Mouse (Mus musculus): ENCODE data around the gene Apod.
"Not testable (repeated sequence)": the region's sequence is repeated elsewhere in the genome, so short reads cannot be mapped to it uniquely, and the experiment has no call there.

Gene Apod

DNA sequence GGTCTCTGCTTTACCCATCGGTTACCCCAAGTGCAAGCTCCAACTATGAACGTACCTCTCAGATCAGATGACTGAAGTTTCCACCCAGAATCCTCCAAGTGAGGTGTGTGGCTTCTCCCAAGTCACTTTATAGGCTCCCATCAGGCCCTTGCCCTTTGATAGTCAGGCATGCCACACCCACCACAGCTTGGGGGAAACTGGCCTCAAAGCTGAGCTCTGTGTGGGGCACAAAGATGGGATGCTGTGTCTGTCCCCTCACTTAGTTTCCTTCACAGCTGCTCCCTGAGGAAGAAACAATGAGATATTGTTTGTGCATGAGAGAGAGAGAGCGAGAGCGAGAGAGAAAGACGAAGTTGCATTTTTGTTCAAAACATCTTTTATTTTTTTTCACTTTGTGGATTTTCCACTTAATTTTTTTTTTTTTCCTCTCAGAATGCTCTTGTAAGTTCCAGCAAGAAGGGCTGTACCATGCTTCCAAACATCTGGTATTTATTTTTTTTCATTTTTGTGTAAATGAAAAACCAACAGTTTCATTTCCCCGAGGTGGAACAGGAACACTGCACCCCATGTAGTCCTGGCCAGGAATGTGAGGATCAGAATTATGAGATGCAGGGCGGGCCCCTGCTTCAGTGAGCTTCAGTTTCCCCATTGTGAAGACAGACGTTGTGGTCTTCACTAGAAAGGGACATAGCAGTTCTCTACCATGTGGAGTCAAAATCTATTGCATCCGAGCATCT, at the start of gene Apod:
Gene Apod (minus strand): TSS at position 312 of the 737 bp plus-strand sequence.
- no peak for DNase-seq (ENCODE audit: low spot score in 2 of 2)

DNA sequence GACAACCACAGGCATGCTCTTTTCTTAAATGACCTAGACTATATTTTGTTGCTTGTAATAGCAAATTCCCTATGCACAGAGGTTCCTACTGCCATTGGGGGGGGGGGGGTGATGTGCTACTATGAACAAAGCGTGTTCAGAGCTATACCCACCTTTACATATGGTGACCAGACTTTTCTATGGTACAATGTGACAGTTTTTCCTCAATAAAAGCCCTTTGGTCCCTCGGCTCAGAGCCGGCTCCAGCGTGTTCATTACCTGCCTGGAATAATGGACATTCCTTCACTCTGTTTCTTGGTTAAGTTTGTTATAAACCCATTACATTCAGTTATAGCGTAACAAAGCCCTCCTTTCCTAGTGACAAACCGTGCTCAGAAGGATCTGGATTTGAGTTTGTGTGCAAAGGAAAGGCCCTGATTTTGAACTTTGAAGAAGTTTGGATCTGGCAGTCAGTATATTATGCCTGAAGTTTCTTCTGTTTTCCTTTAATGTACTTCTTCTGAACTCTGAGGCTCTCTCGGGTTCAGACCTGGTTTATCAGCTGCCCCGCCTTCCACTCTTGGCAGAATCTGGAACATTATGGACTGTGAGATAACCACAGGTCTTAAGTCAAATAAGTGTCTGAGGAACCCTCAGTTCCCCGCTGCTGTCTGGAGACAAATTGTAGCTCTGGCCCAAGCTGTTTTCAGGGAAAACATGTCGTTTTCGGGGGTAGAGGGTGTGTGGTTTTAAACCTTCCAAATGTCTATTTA, 49.3 kb upstream of the Apod start:
- DNase-seq (ENCODE audit: low spot score in 2 of 2) = no peak

DNA sequence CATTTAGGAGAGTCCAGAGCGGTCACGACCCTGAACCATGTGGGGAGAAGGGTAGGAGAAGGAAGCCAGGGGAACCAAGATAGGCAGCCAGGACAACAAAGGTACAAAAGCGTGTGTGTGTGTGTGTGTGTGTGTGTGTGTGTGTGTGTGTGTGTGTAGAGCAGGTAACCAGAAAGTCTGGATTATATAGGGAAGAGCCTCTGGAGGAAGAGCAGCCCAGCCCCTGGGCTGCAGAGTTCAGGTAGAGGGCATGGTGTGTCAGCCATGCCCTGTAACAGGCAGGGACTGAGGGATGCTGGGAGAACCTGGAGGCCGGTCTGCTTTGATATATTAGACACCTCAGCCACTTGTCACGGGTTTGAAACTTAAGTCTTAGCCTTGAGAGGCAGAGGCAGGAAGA, 44.9 kb upstream of the Apod start:
- no peak for DNase-seq (ENCODE audit: low spot score in 2 of 2)

DNA sequence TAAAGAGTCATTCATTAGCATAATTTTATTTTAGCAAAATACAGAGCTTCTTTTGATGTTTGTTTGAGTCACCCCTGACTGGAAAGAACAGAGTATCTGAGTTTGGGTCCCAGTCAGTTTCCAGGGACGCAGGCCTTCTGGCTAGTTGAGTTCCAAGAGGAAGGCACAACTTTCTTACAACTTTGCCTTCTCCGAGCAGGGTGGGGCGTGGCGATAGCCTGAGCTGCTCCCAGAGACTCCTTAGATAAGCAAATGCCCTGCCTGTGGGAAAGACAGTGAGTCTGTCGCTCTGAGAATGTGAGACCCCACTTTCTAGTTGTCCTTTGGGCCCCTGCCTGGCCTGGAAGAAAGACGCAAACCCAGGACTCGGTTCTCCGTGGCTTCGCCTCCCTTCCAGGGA, 44.4 kb upstream of the Apod start:
- no peak for DNase-seq (ENCODE audit: low spot score in 2 of 2)

DNA sequence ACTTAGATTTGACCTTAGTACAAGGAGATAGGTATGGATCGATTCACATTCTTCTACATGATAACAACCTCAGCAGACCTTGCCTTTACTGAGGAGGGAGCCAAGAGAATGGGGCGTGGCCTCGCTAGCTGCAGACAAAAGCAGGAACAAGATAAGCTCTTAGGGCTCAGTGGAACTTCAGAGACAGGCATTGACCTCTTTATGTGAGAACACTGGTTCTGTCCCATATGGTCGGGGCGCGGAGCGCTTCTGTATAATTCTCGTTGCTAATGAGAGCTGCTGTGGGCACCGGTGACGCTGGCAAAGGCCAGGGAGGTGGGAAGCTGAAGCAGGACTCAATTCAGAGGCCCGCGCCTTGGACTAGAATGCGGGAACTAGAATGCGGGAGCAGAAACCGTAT, 44.0 kb upstream of the Apod start:
- no peak for DNase-seq (ENCODE audit: low spot score in 2 of 2)

DNA sequence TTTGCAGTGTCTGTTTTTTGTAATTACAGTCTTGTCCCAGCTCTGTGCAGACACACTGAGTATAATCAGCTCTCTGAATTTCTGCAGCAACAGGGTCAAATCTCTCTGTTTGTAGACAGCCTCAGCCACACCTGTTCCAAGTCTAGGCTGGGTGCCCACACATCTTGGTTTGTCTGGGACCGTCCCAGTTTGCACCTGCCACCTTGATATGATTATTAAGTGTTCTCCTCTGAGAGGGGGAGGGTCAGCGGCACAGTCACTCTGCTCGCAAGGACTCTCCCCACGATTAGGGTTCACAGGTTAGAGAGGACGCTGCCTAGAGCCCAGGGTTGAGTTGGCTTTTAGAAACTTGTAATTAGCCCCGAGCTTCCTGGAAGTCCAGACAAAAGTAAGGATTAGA, 41.3 kb upstream of the Apod start:
- DNase-seq (ENCODE audit: low spot score in 2 of 2) = no peak

DNA sequence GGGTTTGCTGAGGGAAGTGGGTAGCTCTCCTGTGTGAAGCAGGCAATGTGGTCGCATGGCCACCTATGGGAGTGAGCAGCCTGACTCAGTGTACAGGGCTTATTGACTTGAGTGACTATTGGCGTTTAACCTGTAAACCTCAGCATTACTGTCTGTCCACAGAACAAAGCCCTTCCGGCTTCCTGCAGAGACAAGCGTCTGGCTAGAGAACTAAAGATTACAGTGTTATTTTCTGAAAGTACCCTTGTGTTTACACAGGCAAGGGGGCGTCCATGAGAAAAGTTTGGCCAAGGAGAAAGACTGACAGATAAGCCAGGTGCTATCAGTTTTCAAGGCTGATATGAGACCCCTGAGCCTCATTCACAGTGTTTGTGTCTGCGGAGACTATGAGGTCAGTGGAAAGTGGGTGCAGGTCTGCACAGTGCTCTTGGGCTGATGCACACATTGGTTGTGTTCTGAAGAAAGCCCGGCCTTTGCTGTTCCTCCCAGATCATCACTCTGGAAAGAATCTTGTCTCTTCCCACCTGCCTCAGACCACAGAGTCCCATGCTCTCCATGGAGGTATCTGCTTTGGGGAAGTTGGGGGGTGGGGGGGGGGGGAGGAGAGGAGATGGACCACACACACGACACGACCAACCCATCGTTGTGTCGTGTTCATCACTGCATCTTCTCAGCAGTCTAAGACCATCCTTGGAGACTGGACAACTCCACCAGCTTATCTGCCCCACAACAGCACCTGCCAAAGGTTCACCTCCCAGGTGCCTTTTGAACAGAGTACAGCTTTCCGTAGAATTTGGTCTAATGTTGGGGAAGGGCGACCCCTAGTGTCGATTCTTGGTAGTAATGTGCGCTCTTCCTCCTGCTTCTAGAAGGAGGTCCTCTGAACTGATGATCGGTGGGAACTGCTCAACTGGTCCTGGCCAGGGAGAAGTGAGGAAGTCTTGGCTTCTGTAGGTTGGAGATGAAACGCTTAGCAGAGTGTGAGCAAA, 40.0 kb upstream of the Apod start:
- DNase-seq (ENCODE audit: low spot score in 2 of 2) = peak; percentile 56 to 81

DNA sequence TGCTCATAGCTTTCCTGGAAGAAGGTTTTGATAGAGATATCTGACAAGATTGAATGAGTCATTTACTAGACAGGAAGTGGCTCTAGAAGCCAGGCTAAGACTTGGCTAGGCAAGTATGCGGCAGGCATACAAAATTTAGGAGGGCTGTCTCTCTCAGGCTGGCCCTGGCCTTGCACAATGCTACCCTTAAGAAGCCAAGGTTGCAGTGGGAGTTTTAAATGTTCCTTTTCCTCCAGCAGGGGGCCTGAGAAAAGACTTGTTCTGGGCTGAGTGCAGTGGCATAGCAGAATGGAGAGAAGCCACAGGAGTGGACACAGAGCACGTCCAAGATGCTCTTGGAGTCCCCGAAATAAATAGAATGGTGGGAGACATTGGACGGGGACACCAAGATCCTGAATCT, 38.4 kb upstream of the Apod start:
- DNase-seq (ENCODE audit: low spot score in 2 of 2) = no peak

DNA sequence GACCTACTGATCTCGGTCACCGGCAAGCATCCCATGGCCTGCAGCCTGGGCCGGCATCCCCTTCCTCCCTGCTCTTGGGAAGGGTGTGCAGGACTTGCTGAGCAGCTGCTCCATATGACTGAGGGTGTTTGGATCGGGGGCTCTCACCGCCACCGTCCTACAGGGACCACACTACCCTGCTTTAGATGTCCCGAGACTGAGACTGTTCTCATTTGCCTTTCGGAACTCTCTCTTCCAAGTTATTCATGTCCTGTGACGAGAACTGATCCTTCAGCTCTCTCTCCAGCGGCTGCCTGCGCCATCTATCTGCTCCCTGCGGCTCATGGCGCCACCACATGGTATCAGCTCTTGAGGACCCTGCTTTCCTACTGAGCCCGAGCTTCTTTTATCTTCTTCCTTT, 33.0 kb upstream of the Apod start:
- no peak for DNase-seq (ENCODE audit: low spot score in 2 of 2)

DNA sequence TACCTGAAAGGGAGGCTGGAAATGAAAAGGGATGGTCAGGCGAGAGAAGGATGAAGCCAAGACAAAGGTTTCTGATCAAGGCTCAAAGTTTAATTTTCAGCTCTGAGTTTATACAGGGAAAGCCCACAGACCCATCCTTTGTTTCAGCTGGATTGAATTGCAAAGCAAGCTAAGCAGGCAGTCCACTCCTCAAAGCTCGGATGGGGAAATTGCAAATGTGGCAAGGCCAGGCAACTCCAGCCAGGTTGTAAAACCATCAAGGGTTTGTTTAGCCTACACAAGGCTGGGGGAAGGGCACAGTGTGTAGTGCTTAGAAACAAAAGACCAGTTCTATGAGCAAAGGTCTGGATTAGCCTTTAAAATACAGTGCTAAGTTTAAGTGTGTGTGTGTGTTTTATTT, 28.4 kb upstream of the Apod start:
- no peak for DNase-seq (ENCODE audit: low spot score in 2 of 2)

DNA sequence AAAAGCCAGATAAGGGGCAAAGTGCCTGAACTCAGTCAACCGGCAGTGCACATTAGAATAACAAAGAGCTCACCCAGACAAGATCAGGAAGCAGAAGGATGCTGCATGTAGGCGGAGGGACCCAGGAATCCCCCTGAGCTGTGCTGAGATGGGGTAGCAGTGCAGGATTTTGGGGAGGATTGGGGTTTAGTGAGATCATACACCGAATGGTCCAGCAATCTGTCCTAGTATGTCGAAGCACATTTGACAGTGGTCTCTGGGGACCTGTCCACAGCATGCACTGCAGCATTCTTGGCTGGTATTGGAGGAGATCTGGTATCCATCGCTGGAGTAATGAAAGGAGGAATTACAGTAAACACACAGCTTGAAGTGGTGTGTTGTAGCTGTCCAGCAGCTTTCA, 27.9 kb upstream of the Apod start:
- no peak for DNase-seq (ENCODE audit: low spot score in 2 of 2)

DNA sequence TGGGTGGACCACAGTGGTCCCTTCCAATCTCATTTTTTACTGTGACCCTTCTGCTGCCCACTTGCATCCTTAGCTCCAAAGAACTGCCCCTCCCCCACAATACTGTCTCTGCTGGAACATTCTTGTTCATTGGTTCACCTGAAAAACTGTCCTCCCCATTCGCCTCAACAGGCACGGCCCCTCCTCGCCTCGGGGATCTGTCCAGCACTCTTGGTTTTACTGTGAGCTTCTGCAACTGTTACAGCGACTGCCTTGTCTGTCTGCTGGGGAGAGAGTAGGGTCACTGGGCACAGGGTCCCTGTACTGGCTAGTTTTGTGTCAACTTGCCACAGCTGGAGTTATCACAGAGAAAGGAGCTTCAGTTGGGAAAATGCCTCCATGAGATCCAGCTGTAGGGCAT, 24.7 kb upstream of the Apod start:
- no peak for DNase-seq (ENCODE audit: low spot score in 2 of 2)

DNA sequence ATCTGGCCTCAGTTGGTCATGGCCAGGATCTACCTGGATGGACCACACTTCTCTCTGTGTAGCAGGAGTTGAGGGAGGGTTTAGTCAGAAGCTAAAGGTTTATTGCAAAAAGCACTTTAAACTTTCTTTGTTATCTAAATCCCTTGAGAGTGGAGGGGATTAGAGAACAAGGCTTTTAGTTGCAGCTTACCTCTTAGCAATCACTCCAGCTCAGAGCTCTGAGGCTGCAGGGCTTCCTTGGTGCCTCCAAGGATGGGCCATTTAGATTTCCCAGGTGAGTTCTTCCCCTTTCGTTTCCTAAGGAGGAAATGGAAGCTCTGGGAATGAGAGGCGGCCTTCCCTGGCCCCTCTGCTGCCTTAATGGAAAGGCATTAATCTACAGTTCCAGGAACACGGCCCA, 23.3 kb upstream of the Apod start:
- DNase-seq (ENCODE audit: low spot score in 2 of 2) = no peak

DNA sequence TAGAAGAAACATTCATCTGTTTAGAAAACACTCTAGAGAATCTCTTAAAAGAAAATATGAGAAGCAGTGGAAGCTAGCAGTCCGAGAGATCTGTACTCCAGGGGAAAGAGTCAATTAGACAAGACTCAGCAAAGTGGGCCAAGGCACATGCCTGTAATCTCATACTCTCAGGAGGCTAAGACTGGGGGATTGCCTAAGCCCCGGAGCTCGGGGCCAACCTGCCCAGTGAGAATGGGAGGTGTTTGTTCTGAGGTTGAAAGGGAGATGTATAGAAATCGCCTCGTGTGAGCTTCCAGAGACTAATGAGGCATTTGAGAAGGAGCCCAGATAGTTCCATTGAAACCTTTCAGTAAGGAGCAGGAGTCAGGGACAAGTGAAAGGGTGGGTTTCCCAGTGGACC, 20.2 kb upstream of the Apod start:
- DNase-seq (ENCODE audit: low spot score in 2 of 2) = no peak

DNA sequence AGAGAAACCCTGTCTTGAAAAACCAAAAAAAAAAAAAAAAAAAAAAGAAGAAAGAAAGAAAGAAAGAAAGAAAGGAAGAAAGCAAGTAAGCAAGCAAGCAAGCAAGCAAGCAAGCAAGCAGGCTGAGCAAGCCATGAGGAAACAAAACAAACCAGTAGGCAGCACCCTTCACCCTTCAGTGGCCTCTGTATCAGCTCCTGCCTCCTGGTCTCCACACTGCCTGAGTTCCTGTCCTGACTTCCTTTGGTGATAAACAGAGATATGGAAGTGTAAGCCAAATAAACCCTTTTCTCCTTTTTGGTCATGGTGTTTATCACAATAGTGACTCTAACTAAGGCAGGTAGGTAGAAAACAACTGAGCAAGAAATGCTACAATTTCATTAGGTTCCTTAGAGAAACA, 18.0 kb upstream of the Apod start:
- no peak for DNase-seq (ENCODE audit: low spot score in 2 of 2)

DNA sequence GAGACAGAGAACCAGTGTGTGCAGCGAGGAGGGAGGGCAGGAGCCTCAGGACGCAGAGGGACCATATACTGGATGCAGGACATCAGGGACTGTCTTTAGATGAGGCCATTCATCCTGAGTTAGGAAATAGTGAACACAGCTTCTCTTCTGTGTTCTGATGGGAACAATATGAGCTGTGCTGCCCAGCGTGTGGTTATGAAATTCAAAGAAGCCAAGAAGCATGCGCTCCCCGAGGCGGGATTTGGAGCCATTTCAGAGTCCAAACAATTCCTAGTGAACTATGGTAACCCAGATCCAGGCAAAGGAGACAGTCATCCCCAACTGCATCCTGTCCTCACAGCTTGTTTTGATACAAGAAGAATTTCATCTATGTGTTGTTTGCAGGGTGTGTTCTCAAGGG, 16.4 kb upstream of the Apod start:
- not testable (repeated sequence) for DNase-seq (ENCODE audit: low spot score in 2 of 2)

DNA sequence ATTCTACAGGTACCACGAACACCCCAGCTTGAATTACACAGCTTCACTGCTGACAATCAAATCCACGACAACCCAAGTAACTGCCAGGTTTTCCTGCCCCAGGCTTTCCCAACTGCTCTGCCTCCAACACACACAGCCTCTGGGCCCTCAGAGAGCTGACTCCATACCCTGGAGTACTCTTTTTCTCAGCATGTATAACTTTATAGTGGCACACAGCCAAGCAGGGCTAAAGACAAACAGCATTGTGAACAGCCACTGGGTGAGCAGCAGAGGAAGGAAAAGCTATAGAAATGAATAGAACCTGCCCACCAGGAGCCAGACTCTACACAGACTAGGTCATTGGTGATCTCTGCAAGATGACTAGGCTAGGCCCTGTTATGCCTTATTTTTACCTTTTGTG, 15.1 kb upstream of the Apod start:
- no peak for DNase-seq (ENCODE audit: low spot score in 2 of 2)

DNA sequence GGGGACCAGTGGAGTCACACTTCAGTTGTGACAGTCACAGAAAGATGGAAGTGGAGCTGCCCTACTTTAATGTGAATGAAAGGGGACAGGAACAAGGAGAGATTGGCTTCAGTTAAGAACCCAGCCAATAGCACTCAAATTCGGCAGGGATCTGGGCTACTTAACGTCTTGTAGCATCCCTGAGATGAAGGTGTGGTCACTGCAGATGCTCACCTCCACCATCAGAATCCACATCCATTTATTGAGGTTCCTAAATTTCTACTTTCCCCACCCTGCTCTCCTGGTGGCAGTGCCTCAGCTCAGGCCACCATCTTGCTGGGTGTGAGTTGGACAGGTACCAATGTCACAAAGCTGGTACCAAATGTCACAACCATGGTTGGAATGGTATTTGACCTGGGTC, 13.3 kb upstream of the Apod start:
- DNase-seq (ENCODE audit: low spot score in 2 of 2) = no peak

DNA sequence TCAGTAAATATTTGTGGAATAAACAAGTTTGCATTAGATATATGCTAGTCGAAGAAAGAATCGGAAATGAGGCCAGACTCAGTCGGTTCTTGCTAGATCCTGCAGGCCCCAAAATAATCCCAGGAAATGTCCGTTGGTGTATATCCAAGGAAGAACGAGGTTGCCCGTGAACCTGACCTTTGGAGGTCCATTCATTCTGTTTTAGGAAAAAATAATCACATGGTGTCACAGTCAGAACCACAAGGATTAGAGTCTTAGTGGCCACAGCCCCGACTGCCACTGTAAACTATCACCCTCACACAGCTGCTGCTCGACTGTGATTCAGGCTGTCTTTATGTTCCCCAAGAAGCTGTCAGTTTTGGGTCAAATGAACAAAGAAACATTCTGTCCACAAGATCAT, 12.8 kb upstream of the Apod start:
- DNase-seq (ENCODE audit: low spot score in 2 of 2) = no peak

DNA sequence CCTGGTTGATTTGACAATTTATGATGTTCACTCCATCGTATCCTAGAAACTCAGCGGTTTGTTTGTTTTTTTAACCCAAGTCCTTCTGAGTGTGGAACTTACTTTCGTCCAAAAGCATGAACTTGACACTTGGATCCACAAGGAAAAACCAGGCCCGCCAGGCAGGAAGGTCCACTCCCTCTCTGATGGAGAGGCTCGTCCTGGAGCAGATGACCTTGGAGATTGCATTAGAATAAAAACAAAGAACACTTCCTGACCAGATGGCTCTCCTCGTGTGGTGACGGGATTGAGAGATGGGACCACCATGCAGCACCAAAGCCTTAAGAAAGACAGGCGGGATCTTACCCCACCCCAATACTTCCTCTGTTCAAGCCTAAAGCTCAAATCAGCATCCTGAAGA, 12.1 kb upstream of the Apod start:
- DNase-seq (ENCODE audit: low spot score in 2 of 2) = no peak

DNA sequence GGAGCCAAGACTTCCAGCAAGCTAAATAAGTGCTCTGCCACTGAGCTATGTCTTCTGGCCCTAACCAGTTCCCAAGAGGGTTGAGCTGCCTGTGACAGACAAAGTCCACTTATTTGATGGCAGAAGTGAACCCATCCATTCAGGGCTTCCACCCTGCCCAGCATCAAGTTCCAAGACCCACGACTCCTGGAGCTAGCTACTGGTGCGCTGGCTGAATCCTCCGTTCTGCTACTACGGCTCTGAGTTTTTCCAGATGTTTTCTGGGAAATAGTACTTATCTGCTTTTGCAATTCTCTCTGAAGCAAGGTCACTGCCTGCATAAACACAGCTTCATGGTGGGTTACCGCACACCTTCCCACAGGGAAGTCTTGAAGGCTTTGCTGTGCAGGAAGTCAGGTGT, 11.4 kb upstream of the Apod start:
- DNase-seq (ENCODE audit: low spot score in 2 of 2) = no peak

DNA sequence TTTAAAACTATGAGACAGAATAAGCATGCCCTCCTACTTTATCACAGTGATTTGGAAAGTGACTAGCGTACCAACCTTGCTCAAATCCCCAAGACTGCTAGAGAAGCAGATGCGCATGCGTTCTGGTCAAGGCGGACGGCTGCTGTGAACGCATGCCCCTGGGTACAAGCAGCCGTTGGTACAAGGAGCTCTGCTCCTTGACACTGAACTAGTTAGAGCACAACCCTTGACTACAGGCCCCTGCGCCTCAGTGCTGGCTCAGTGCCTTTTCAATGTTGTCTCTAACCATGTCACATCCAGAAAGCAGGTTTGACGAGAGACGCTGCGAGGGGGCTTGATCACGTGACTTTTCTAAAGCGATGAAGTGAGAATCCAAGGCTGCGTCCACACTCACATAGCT, 10.5 kb upstream of the Apod start:
- DNase-seq (ENCODE audit: low spot score in 2 of 2) = no peak

Data from spleen, postnatal 10 days (tissue).